Mouse (Mus musculus): ENCODE results near the gene Efcab2. TPM values are rescaled to one million over a fixed set of nuclear protein-coding genes. Genes with fewer than 3 reads are reported as not detected.
"Not testable (repeated sequence)": the region's sequence is repeated elsewhere in the genome, so short reads cannot be mapped to it uniquely, and the experiment has no call there.

Efcab2 gene
- total RNA-seq, 1 experiment from 2014 or later = 3.4 TPM

- peak; percentile 91 for DNase-seq
Measured at GRCm38 (mm10) chr1:178405445-178405911, 407 bp upstream of the Efcab2 start.

GRCm38 (mm10) chr1:178406765-178407645 lies 1.1 kb downstream of the Efcab2 start:
- no peak for DNase-seq

DNA sequence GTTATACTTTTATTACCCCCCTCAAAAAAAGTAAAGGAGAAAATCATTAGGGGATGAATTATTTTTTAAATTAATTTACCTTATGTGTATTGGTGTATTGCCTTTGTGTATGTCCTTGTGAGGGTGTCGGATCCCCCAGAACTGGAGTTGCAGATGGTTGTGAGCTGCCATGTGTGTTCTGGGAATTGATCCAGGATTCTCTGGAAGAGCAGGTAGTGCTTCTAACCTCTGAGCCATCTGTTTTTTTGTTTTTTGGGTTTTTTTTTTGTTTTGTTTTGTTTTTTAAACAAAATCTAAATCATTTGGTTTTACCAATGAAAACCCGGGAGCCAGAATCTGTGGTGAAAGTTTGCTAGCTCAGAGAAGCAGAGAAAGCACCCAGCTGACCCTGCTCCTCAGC lies 1.8 kb downstream of the Efcab2 start:
- no peak for DNase-seq

- peak; percentile 18 for DNase-seq
Measured at GRCm38 (mm10) chr1:178408901-178409361, 3.0 kb downstream of the Efcab2 start.

DNA sequence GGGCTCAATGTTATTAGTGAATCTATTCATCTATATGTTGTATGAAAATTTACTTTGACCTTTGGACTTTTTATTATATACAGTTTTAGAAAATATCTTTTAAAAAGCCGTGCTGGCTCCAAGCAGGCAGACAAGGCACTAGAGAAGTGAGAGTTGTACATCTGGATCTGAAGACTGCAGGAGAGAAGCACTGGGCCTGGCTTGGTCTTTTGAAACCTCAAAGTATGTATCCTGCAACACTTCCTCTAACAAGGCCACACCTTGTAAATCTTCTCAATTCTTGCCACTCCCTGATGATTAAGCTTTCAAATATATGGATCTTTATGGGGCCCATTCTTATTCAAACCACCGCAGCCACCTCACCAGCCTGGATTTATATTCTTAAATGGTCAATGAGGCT lies 7.5 kb downstream of the Efcab2 start:
- not testable (repeated sequence) for DNase-seq

- no peak for DNase-seq
Measured at GRCm38 (mm10) chr1:178419608-178420007, 13.7 kb downstream of the Efcab2 start.

- DNase-seq = no peak
Measured at GRCm38 (mm10) chr1:178423662-178424061, 17.8 kb downstream of the Efcab2 start.

- no peak for DNase-seq
Measured at GRCm38 (mm10) chr1:178431619-178432444, 25.9 kb downstream of the Efcab2 start.

DNA sequence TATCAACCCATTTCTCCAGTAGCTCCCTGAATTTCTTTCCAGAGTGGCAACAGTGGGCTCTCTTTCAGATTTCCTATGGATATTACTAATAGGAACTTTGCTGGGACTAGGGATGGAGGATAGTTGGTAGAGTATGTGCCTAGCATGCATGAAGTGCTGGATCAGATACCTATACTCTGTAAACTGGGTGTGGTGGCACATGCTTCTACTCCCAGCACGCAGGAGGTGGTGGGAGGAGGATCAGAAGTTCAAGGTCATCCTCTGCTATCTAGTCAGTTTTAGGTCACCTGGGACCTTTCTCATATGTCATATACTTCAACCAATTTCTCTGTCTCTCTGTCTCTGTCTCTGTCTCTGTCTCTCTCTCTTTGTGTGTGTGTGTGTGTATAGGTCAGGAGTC lies 27.7 kb downstream of the Efcab2 start:
- DNase-seq = no peak

GRCm38 (mm10) chr1:178444407-178444806 lies 38.5 kb downstream of the Efcab2 start:
- DNase-seq = no peak

GRCm38 (mm10) chr1:178447036-178447435 lies 41.2 kb downstream of the Efcab2 start:
- no peak for DNase-seq

GRCm38 (mm10) chr1:178448271-178448744 lies 42.4 kb downstream of the Efcab2 start:
- peak; percentile 14 for DNase-seq

DNA sequence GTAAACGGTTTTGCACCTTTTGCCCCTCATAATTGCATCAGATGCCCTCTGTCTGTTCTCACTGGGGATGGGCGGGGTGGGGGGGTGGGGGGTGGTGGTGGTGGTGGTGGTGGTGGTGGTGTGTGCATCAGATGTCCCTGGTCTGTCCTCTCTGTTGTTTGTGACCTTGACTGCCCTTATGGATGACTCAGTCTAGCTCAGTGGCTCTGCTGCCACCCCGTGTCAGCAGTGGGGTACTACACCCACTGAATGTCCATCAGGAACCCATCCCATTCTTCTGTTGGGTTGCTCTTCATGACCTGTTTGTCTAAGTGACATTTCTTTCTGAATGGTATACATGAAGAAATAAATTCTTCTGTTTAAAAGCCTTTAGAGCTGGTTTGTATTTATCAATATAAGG lies 43.3 kb downstream of the Efcab2 start:
- DNase-seq = peak; percentile 85

- no peak for DNase-seq
Measured at GRCm38 (mm10) chr1:178449933-178450332, 44.0 kb downstream of the Efcab2 start.

- DNase-seq = no peak
Measured at GRCm38 (mm10) chr1:178454125-178454524, 48.2 kb downstream of the Efcab2 start.

- no peak for DNase-seq
Measured at GRCm38 (mm10) chr1:178455120-178455519, 49.2 kb downstream of the Efcab2 start.

GRCm38 (mm10) chr1:178458029-178458428 lies 52.1 kb downstream of the Efcab2 start:
- no peak for DNase-seq

- peak; percentile 86 for DNase-seq
Measured at GRCm38 (mm10) chr1:178463712-178464111, 57.8 kb downstream of the Efcab2 start.

DNA sequence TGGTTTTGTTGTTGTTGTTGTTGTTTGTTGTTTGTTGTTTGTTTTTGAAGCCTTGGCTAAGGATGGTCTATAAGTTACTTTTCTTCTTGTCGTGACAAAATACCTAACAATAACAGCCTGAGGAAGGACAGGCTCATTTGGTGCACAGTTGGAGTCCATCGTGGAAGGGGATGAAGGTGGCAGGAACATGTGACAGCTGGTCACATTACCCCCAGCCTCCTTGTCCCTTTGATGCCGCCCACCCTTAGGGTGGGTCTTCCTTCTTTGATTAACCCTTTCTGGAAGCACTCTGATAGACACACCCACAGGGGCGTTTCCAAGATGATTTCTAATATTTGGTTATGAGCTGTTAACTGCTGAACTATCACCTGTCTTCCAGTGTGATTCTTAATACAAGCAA lies 58.3 kb downstream of the Efcab2 start:
- no peak for DNase-seq

DNA sequence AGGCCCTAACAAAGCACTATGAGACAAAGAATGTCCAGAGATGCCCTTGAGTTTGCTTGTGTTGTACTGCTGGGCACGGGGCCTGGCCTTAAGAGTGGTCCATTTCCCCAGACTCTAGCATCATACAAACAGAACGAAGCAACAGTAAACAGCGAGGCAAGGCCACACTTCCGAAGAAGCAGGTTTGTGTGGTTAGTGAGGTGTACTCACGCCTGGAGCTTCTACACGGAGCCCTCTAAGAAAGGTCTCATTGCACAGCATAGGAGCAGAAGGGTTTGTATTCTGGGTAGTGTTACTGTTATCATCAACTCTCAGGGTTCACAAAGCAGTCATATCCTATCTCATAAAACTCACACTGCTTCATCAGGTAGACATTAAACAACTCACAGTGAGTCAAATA lies 61.7 kb downstream of the Efcab2 start:
- DNase-seq = no peak

DNA sequence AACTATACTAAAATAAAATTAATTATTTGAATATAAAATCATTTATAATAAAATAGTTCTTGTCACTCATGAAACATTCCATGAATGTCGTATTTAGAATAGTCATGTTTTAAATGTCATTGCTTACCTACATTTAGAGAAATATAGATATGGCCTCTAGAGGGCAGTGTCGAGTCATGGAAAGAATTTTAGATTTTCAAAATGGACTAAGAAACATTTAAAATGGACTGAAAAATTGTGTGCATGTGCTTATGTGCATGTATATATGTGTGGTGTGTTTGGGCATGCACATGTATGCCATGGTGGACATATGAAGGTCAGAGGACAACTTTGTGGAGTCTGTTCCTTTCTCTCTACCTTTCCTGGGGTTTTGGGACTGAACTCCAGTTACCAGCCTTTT lies 62.4 kb downstream of the Efcab2 start:
- DNase-seq = peak; percentile 24

DNA sequence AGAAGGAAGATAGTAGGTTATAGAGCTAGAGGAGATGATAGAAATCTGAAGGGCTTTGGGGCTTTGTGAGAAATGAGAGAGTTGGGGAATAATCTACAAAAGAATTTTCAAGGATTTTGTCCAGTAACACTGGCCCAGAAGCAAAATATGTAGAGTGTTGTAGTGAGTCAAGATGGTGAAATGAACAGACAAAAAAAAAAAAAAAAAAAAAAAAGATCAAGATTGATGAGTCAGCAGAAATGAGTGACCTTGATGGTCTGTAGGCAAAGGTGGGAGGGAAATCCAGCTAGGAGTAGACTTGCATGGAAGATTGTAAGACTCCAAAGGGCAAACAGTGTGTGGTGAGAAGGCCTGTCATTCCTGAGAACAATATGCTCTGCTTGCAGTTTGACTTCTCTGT lies 78.0 kb downstream of the Efcab2 start:
- no peak for DNase-seq

Data from adrenal gland, postnatal 14 days (tissue).